Mouse (Mus musculus) embryonic facial prominence, embryonic 11.5 days (tissue): ENCODE data around the gene Chst15. TPM values are rescaled to one million over a fixed set of nuclear protein-coding genes. Genes with fewer than 3 reads are reported as not detected.
A peak's percentile ranks its signal among the peaks of the same experiment; 100 is the strongest.

ENCODE experiments used
- ATAC-seq: fragments of 200-750 bp; cut with Nextera tagmentation; replicated peaks from 2 replicates; pipeline ENCODE4 v1.8.0; 2017; ENCODE audit warnings: low read depth; ENCODE audit not compliant: insufficient number of reproducible peaks, low FRiP score, low TSS enrichment
- DNase-seq: peaks from one replicate; pipeline ENCODE4 v3.0.0-alpha.2; 2015; ENCODE audit warnings: low spot score
- H3K27ac ChIP-seq: fragments of 300-500 bp; sonication (generic); replicated peaks from 2 replicates; pipeline ENCODE4 v1.5.1; 2014; ENCODE audit warnings: mild to moderate bottlenecking, low read depth, low read length, control low read depth
- H3K27me3 ChIP-seq: fragments of 300-500 bp; sonication (generic); 2 replicates; pipeline ENCODE4 v1.6.1; 2014; ENCODE audit warnings: mild to moderate bottlenecking, low read length, moderate library complexity, mixed read lengths; ENCODE audit not compliant: control insufficient read depth, insufficient read depth
- H3K36me3 ChIP-seq: fragments of 300-500 bp; sonication (generic); replicated peaks from 2 replicates; pipeline ENCODE4 v1.6.1; 2014; ENCODE audit warnings: low read depth, mild to moderate bottlenecking, low read length, moderate library complexity, mixed read lengths; ENCODE audit not compliant: control insufficient read depth, insufficient read depth
- H3K4me1 ChIP-seq: fragments of 300-500 bp; sonication (generic); 2 replicates; pipeline ENCODE4 v1.6.1; 2014; ENCODE audit warnings: low read length, mixed read lengths; ENCODE audit not compliant: control insufficient read depth, insufficient read depth
- H3K4me2 ChIP-seq: fragments of 300-500 bp; sonication (generic); 2 replicates; pipeline ENCODE4 v1.6.1; 2014; ENCODE audit warnings: low read depth, mild to moderate bottlenecking, control low read depth, low read length, moderate library complexity
- H3K4me3 ChIP-seq: fragments of 300-500 bp; sonication (generic); 2 replicates; pipeline ENCODE4 v1.5.1; 2014; ENCODE audit warnings: low read depth, low read length, control low read depth
- H3K9ac ChIP-seq: fragments of 300-500 bp; sonication (generic); replicated peaks from 2 replicates; pipeline ENCODE4 v1.6.1; 2014; ENCODE audit warnings: mild to moderate bottlenecking, control low read depth, low read length
- H3K9me3 ChIP-seq: fragments of 300-500 bp; sonication (generic); replicated peaks from 2 replicates; pipeline ENCODE4 v1.6.1; 2016; ENCODE audit warnings: mild to moderate bottlenecking, low read length, inconsistent platforms, mixed read lengths; ENCODE audit not compliant: control insufficient read depth
- WGBS: fragments of 180-500 bp; shearing (Covaris S2); extraction: QIAGEN DNeasy Blood & Tissue Kit; methylation state at CpG from one replicate; pipeline ENCODE4 v1.1.7; 2014; 5-methylcytosine and 5-hydroxymethylcytosine counted together
- polyA plus RNA-seq: library from polyadenylated mRNA; unstranded; fragments of >200 nt; fragmentation: Nextera tagmentation; extraction: Ambion mirVana; gene quantifications from 2 replicates; pipeline ENCODE4 v1.2.1, GENCODE M21; 2014

Gene Chst15
- polyA plus RNA-seq, 1 experiment from 2014 or later, result 8.7 TPM

GRCm38 (mm10) chr7:132223452-132224141 lies 93.4 kb downstream of the Chst15 start:
- WGBS, result 61% methylated on average over 10 of the region's 10 CpGs
- no peak overlapping the region for H3K4me2 ChIP-seq
- H3K4me1 ChIP-seq, result no peaks in the 10 kb centered on the region
- no peaks in the 10 kb centered on the region for H3K36me3 ChIP-seq
- no peak overlapping the region for H3K27ac ChIP-seq
- no peak overlapping the region for H3K9ac ChIP-seq
- ATAC-seq (no peak), DNase-seq (no peak)
- no peak overlapping the region for H3K4me3 ChIP-seq
- H3K9me3 ChIP-seq, result no peaks in the 10 kb centered on the region
- H3K27me3 ChIP-seq, result no peaks in the 10 kb centered on the region

- no peak for ATAC-seq
- Histone ChIP-seq H3K36me3 (no peaks in the 10 kb centered on the region), H3K4me2 (no peak overlapping the region), H3K27ac (no peak overlapping the region), H3K27me3 (no peaks in the 10 kb centered on the region), H3K4me1 (no peaks in the 10 kb centered on the region), H3K9ac (no peak overlapping the region), H3K9me3 (no peaks in the 10 kb centered on the region), H3K4me3 (no peak overlapping the region)
- 71% methylated on average over 10 of the region's 10 CpGs for WGBS
- no peak for DNase-seq
Observed at GRCm38 (mm10) chr7:132214031-132214430, 103.0 kb downstream of the Chst15 start.

- Histone ChIP-seq H3K4me1 (no peaks in the 10 kb centered on the region), H3K27me3 (no peaks in the 10 kb centered on the region), H3K9me3 (no peaks in the 10 kb centered on the region), H3K36me3 (no peaks in the 10 kb centered on the region), H3K4me2 (no peak overlapping the region), H3K4me3 (no peak overlapping the region), H3K27ac (no peak overlapping the region), H3K9ac (no peak overlapping the region)
- ATAC-seq, result 0 out of 2 replicates have a peak, but pooled peaks have one; percentile 76
- 4% methylated on average over 8 of the region's 8 CpGs for WGBS
- DNase-seq, result peak; percentile 82
Observed at GRCm38 (mm10) chr7:132213460-132213859, 103.6 kb downstream of the Chst15 start.

GRCm38 (mm10) chr7:132211920-132212701 lies 104.9 kb downstream of the Chst15 start:
- DNase-seq, result no peak
- Histone ChIP-seq H3K27ac (no peak overlapping the region), H3K36me3 (no peaks in the 10 kb centered on the region), H3K9me3 (no peaks in the 10 kb centered on the region), H3K9ac (no peak overlapping the region), H3K27me3 (no peaks in the 10 kb centered on the region), H3K4me2 (no peak overlapping the region), H3K4me3 (no peak overlapping the region), H3K4me1 (no peaks in the 10 kb centered on the region)
- ATAC-seq, result no peak
- WGBS, result 61% methylated on average over 6 of the region's 6 CpGs

GRCm38 (mm10) chr7:132210616-132211015 lies 106.4 kb downstream of the Chst15 start:
- DNase-seq (no peak), ATAC-seq (0 out of 2 replicates have a peak, but pooled peaks have one; percentile 51)
- H3K4me2 ChIP-seq, result no peak overlapping the region
- 77% methylated on average over 5 of the region's 5 CpGs for WGBS
- no peak overlapping the region for H3K27ac ChIP-seq
- H3K4me1 ChIP-seq, result no peaks in the 10 kb centered on the region
- H3K36me3 ChIP-seq, result no peaks in the 10 kb centered on the region
- H3K4me3 ChIP-seq, result no peak overlapping the region
- H3K27me3 ChIP-seq, result no peaks in the 10 kb centered on the region
- H3K9me3 ChIP-seq, result no peaks in the 10 kb centered on the region
- no peak overlapping the region for H3K9ac ChIP-seq

GRCm38 (mm10) chr7:132208946-132209651 lies 107.9 kb downstream of the Chst15 start:
- 82% methylated on average over 9 of the region's 9 CpGs for WGBS
- DNase-seq (no peak), ATAC-seq (no peak)

GRCm38 (mm10) chr7:132204073-132204612 lies 112.9 kb downstream of the Chst15 start:
- Histone ChIP-seq H3K4me2 (no peak overlapping the region), H3K27me3 (no peaks in the 10 kb centered on the region), H3K9me3 (no peaks in the 10 kb centered on the region), H3K9ac (no peak overlapping the region), H3K27ac (no peak overlapping the region), H3K36me3 (no peaks in the 10 kb centered on the region), H3K4me1 (no peaks in the 10 kb centered on the region; the same call in 1 of the 2 replicates), H3K4me3 (no peak overlapping the region)
- peak; percentile 61 for DNase-seq
- WGBS, result 24% methylated on average over 1 of the region's 1 CpGs
- ATAC-seq, result 0 out of 2 replicates have a peak, but pooled peaks have one; percentile 36

More at GRCm38 (mm10) chr7:132208946-132209651, 107.9 kb downstream of the Chst15 start:
- no peaks in the 10 kb centered on the region for H3K9me3 ChIP-seq
- no peak overlapping the region for H3K27ac ChIP-seq
- no peaks in the 10 kb centered on the region for H3K4me1 ChIP-seq
- H3K27me3 ChIP-seq, result no peaks in the 10 kb centered on the region
- no peaks in the 10 kb centered on the region for H3K36me3 ChIP-seq
- no peak overlapping the region for H3K4me3 ChIP-seq
- no peak overlapping the region for H3K9ac ChIP-seq
- no peak overlapping the region for H3K4me2 ChIP-seq
